Mouse (Mus musculus) heart, postnatal 0 days (tissue): Measurements from ENCODE around the gene Dot1l.

Experiments
- CTCF ChIP-seq: IDR thresholded peaks from 2 replicates; pipeline ENCODE4 v1.5.1; 2016; ENCODE audit warnings: antibody characterized with exemption, control low read depth, low read depth
- EP300 ChIP-seq: IDR thresholded peaks from 2 replicates; pipeline ENCODE4 v1.6.1; 2016; ENCODE audit warnings: antibody characterized with exemption, low read depth

DNA sequence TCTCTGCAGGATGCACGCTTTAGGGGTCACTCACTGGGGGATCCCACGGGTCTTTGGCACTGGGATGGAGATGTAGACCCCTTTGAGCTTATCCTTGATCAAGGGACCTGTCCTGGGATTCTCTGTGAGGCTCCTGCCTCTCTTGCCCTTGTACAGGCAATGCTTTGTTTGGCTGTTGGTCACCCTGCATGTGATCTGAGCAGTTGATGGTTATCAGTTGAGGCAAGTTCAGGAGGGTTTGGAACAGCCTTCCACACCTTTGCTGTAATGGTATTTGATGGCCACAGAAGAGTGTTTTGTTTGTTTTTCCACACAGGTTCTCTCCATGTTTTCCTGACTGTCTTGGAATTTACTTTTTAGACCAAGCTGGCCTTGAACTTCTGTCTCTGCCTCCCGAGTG, 6.8 kb downstream of the Dot1l start:
- no peak for TF ChIP-seq CTCF
- no peak for TF ChIP-seq EP300
